Mouse (Mus musculus) olfactory bulb, adult 2 months (tissue): Measurements from ENCODE around the gene Urm1. TPM values are rescaled to one million over a fixed set of nuclear protein-coding genes. Genes with fewer than 3 reads are reported as not detected.

Source experiments
- H3K27ac ChIP-seq: fragments of 200-500 bp; 2 replicates; pipeline ENCODE4 v1.5.1; 2012; ENCODE audit warnings: low read depth, low read length; ENCODE audit not compliant: insufficient read depth
- H3K4me1 ChIP-seq: fragments of 200-500 bp; 2 replicates; pipeline ENCODE4 v1.6.1; 2012; ENCODE audit warnings: low read length; ENCODE audit not compliant: control insufficient read depth, insufficient read depth
- H3K4me3 ChIP-seq: fragments of 200-500 bp; 2 replicates; pipeline ENCODE4 v1.5.1; 2012; ENCODE audit warnings: mild to moderate bottlenecking, low read depth, low read length, moderate library complexity; ENCODE audit not compliant: insufficient read depth
- CTCF ChIP-seq: fragments of 200-500 bp; IDR thresholded peaks from 2 replicates; pipeline ENCODE4 v1.5.1; 2012; ENCODE audit warnings: low read depth, mild to moderate bottlenecking, low read length, moderate library complexity; ENCODE audit not compliant: insufficient read depth
- POLR2A ChIP-seq: fragments of 200-500 bp; IDR thresholded peaks from 2 replicates; pipeline ENCODE4 v1.6.1; 2012; ENCODE audit warnings: mild to moderate bottlenecking, low read depth, low read length, moderate library complexity; ENCODE audit not compliant: insufficient read depth
- WGBS: fragments of 180-500 bp; shearing (Covaris S2); methylation state at CpG from one replicate; pipeline ENCODE4 v1.1.7; 2018; 5-methylcytosine and 5-hydroxymethylcytosine counted together
- polyA plus RNA-seq: library from polyadenylated mRNA; stranded (reverse); fragments of >200 nt; gene quantifications from 2 replicates; pipeline ENCODE4 v1.2.4, GENCODE M21; 2012; ENCODE audit warnings: low replicate concordance; ENCODE audit not compliant: missing spikeins, insufficient read depth, insufficient read length

Urm1 gene
- polyA plus RNA-seq, 1 experiment, result not detected

DNA sequence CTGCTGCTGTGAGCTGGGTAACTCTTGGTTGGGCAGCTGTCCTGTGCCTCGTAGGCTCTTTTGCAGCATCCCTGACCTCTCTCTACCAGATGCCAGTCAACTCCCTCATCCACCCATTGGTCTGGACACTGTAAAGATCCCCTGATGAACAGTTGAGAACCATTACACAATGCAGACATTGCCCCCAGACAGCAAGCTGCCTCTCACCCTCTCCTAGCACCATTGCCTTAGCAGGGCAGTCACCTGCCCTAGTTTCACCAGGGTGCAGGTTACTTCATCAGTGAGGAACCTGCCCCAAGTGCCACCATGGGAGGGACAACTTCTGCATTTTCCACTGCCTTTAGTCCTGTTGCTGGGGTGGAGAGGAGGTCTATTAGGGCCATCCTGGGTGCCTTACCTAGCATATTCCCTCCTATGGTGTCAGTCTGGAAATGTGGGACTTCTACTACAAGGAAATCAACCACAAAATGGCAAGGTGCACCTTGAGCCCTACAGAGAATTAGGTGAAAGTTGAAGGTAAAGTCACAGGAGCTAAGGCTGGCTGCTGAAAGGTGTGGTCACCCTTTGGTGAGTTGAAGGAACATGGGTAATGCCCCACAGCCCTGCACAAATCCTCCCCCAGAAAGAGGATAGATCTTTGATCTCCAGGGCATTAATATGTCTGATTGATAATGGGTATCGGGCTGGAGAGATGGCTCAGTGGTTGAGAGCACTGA lies 26.9 kb upstream of the Urm1 start:
- Histone ChIP-seq H3K4me1 (no peaks in the 10 kb centered on the region), H3K4me3 (no peak overlapping the region), H3K27ac (no peak overlapping the region)
- WGBS, result 96% methylated on average over 2 of the region's 2 CpGs
- TF ChIP-seq POLR2A, result no peak
- TF ChIP-seq CTCF, result no peak

DNA sequence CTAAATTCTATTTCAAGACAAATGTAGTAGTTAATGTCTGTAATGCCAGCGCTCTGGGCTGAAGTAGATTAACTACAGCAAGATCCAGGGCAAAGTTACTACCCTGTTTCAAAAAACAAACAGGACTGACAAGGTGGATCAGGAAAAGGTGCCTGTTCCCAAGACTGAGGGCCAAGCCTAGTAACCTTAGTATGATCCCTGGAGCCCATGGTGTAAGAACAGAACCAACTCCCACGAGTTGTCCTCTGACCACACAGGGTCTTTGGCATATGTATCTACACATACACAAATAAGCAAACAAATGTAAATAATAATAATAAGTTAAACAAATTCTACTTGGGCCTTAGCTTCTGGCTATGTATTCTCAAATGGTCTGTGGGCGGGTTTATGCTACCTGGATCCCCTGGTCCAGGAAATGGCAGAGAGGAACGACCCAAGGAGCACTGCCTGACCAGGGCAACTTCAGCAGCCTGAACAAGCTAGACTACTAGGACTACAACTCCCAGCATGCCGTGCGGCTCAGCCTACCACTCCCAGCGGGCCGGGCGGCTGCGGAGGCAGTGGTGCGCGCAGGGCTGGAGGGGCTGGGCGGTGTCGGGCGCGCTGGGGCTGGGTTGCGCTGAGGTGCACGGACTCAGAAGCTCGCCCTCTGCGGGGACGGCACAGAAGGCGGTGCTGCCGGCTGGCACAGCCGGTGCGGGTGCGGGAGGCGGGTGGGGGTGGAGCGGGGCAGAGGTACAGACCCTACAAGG lies 17.6 kb upstream of the Urm1 start, which contains the start of gene Slc27a4:
Gene Slc27a4 (plus strand): TSS at position 560 of the 752 bp plus-strand sequence.
- H3K4me3 ChIP-seq, result peak within 1 kb of the TSS; percentile 95
- TF ChIP-seq POLR2A (peak; percentile 90), CTCF (no peak)
- peak within 1 kb of the TSS; percentile 58 for H3K27ac ChIP-seq
- H3K4me1 ChIP-seq, result peaks cover 11% of the 10 kb centered on the region
- 4% methylated on average over 26 of the region's 28 CpGs for WGBS

GRCm38 (mm10) chr2:29802827-29803201 lies 17.1 kb upstream of the Urm1 start:
- WGBS, result 0% methylated on average over 38 of the region's 39 CpGs
- TF ChIP-seq POLR2A (no peak), CTCF (no peak)
- Histone ChIP-seq H3K4me3 (peak overlapping the region; percentile 95), H3K4me1 (peaks cover 11% of the 10 kb centered on the region), H3K27ac (peak overlapping the region; percentile 58)

- no peak for TF ChIP-seq POLR2A
- no peak for TF ChIP-seq CTCF
- peak overlapping the region; percentile 58; the same call in 1 of the 2 replicates for H3K27ac ChIP-seq
- peaks cover 11% of the 10 kb centered on the region for H3K4me1 ChIP-seq
- H3K4me3 ChIP-seq, result peak overlapping the region; percentile 95
- WGBS, result 15% methylated on average over 6 of the region's 6 CpGs
These were observed 16.5 kb upstream of the Urm1 start for GRCm38 (mm10) chr2:29803400-29803831.

DNA sequence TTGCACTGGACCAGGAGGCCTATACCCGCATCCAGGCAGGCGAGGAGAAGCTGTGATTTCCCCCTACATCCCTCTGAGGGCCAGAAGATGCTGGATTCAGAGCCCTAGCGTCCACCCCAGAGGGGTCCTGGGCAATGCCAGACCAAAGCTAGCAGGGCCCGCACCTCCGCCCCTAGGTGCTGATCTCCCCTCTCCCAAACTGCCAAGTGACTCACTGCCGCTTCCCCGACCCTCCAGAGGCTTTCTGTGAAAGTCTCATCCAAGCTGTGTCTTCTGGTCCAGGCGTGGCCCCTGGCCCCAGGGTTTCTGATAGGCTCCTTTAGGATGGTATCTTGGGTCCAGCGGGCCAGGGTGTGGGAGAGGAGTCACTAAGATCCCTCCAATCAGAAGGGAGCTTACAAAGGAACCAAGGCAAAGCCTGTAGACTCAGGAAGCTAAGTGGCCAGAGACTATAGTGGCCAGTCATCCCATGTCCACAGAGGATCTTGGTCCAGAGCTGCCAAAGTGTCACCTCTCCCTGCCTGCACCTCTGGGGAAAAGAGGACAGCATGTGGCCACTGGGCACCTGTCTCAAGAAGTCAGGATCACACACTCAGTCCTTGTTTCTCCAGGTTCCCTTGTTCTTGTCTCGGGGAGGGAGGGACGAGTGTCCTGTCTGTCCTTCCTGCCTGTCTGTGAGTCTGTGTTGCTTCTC lies 4.0 kb upstream of the Urm1 start:
- 82% methylated on average over 11 of the region's 11 CpGs for WGBS
- H3K4me1 ChIP-seq, result peaks cover 10% of the 10 kb centered on the region
- H3K27ac ChIP-seq, result no peak overlapping the region
- no peak for TF ChIP-seq CTCF
- no peak for TF ChIP-seq POLR2A
- no peak overlapping the region for H3K4me3 ChIP-seq

- Histone ChIP-seq H3K27ac (no peak overlapping the region), H3K4me3 (no peak overlapping the region), H3K4me1 (peaks cover 12% of the 10 kb centered on the region)
- 33% methylated on average over 8 of the region's 8 CpGs for WGBS
- TF ChIP-seq POLR2A (no peak), CTCF (0 out of 2 replicates have a peak, but pooled peaks have one; percentile 25)
These were observed 2.2 kb upstream of the Urm1 start for GRCm38 (mm10) chr2:29817426-29818232.

DNA sequence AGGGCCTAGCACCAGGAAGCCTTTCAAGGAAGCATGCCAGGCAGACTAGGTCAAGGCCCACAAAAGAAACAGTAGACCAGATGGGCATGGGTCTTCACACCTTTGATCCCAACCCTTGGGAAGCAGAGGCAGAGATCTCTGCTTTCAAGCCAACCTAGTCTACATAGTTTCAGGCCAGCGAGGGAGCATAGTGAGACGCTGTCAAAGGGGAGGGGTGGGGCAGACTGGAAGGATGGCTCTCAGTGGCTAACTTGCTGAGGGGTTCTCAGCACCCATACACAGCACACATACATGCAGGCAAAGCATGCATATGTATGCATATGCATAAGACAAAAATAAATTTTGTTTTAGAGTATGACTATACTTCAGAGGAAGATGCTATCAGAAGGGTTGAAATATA lies 512 bp upstream of the Urm1 start:
- TF ChIP-seq POLR2A (no peak), CTCF (no peak)
- H3K4me1 ChIP-seq, result peaks cover 12% of the 10 kb centered on the region
- no peak overlapping the region for H3K4me3 ChIP-seq
- WGBS, result 17% methylated on average over 2 of the region's 2 CpGs
- H3K27ac ChIP-seq, result no peak overlapping the region

- WGBS, result 6% methylated on average over 11 of the region's 11 CpGs
- H3K4me3 ChIP-seq, result peak overlapping the region; percentile 55
- H3K27ac ChIP-seq, result peak overlapping the region; percentile 93
- TF ChIP-seq CTCF (no peak), POLR2A (no peak)
- H3K4me1 ChIP-seq, result no peaks in the 10 kb centered on the region
These were observed 6.5 kb downstream of the Urm1 start for GRCm38 (mm10) chr2:29826318-29826925.
